In genomic region chr4:131694232-131694631, GRCm38 (mm10) we compare ENCODE assay signal across 11 mouse cellular contexts.
DNase-seq lines count a peak whose midpoint lies in the region; ATAC-seq and TF ChIP-seq lines count a peak whose summit lies in the region.
"Had no signal": no experiment of that assay in that cellular context is flagged by ENCODE, and none has a peak within 500 bp of the region (broad histone marks: within the 10 kb centered on the region; RNA-seq: fewer than 3 reads in every experiment).

No protein-coding gene starts in this region.

- no peaks in the 10 kb centered on the region for H3K9me3 ChIP-seq in forebrain, embryonic 10.5 days
- no peaks in the 10 kb centered on the region for H3K9me3 ChIP-seq in forebrain, embryonic 13.5 days (replicated peaks)
- H3K9me3 ChIP-seq in lung, postnatal 0 days (ENCODE audit: low read length): no peaks in the 10 kb centered on the region
- no peaks in the 10 kb centered on the region for H3K9me3 ChIP-seq in embryonic facial prominence, embryonic 11.5 days (replicated peaks; ENCODE audit: control insufficient read depth, low read length)
- H3K9me3 ChIP-seq: embryonic facial prominence, embryonic 13.5 days; midbrain, embryonic 12.5 days; stomach, embryonic 15.5 days had no signal

- H3K4me3 ChIP-seq in forebrain, embryonic 10.5 days: no peak overlapping the region
- no peak overlapping the region for H3K4me3 ChIP-seq in forebrain, embryonic 13.5 days
- no peak overlapping the region for H3K4me3 ChIP-seq in lung, postnatal 0 days (ENCODE audit: low read depth, low read length)
- H3K4me3 ChIP-seq in lung, adult 2 months (replicated peaks; ENCODE audit: extremely low read depth, low read depth, low read length): no peak overlapping the region
- H3K4me3 ChIP-seq in embryonic facial prominence, embryonic 11.5 days (ENCODE audit: low read depth, low read length): no peak overlapping the region
- H3K4me3 ChIP-seq: embryonic facial prominence, embryonic 13.5 days; midbrain, embryonic 12.5 days; stomach, embryonic 15.5 days had no signal

- no peak overlapping the region for H3K27ac ChIP-seq in forebrain, embryonic 10.5 days
- H3K27ac ChIP-seq in forebrain, embryonic 13.5 days: no peak overlapping the region
- no peak overlapping the region for H3K27ac ChIP-seq in lung, postnatal 0 days (ENCODE audit: low read length)
- H3K27ac ChIP-seq in embryonic facial prominence, embryonic 11.5 days (replicated peaks; ENCODE audit: low read depth, low read length): no peak overlapping the region
- H3K27ac ChIP-seq: embryonic facial prominence, embryonic 13.5 days; midbrain, embryonic 12.5 days; stomach, embryonic 15.5 days had no signal

- no peaks in the 10 kb centered on the region for H3K27me3 ChIP-seq in forebrain, embryonic 10.5 days (ENCODE audit: poor library complexity, severe bottlenecking)
- H3K27me3 ChIP-seq in forebrain, embryonic 13.5 days: no peaks in the 10 kb centered on the region
- no peaks in the 10 kb centered on the region for H3K27me3 ChIP-seq in lung, postnatal 0 days (replicated peaks; ENCODE audit: insufficient read depth, low read length)
- H3K27me3 ChIP-seq in embryonic facial prominence, embryonic 11.5 days (ENCODE audit: control insufficient read depth, insufficient read depth, low read length): no peaks in the 10 kb centered on the region
- no peaks in the 10 kb centered on the region; the same call in 1 of the 2 replicates for H3K27me3 ChIP-seq in splenic B cell, adult 2 months (ENCODE audit: control insufficient read depth, insufficient read depth, low read length, poor library complexity, severe bottlenecking)
- H3K27me3 ChIP-seq: embryonic facial prominence, embryonic 13.5 days; midbrain, embryonic 12.5 days; stomach, embryonic 15.5 days had no signal

- DNase-seq in forebrain, embryonic 10.5 days (ENCODE audit: extremely low spot score, low spot score): peak; percentile 62
- DNase-seq in lung, postnatal 0 days (ENCODE audit: low spot score): peak; percentile 5
- no peak for DNase-seq in lung, adult 2 months
- DNase-seq in embryonic facial prominence, embryonic 11.5 days (ENCODE audit: low spot score): peak; percentile 86
- peak; percentile 19 for DNase-seq in splenic B cell, adult 2 months (ENCODE audit: low read depth, low spot score)
- no peak for DNase-seq in adrenal gland, postnatal 14 days
- no peak for DNase-seq in left cerebral cortex, adult 9 months (ENCODE audit: low spot score in 2 of 2)

- H3K36me3 ChIP-seq in forebrain, embryonic 10.5 days (replicated peaks): no peaks in the 10 kb centered on the region
- no peaks in the 10 kb centered on the region for H3K36me3 ChIP-seq in forebrain, embryonic 13.5 days (ENCODE audit: poor library complexity, severe bottlenecking)
- no peaks in the 10 kb centered on the region for H3K36me3 ChIP-seq in lung, postnatal 0 days (ENCODE audit: insufficient read depth, low read length)
- no peaks in the 10 kb centered on the region for H3K36me3 ChIP-seq in embryonic facial prominence, embryonic 11.5 days (replicated peaks; ENCODE audit: control insufficient read depth, insufficient read depth, low read depth, low read length)
- H3K36me3 ChIP-seq in splenic B cell, adult 2 months (ENCODE audit: control insufficient read depth, insufficient read depth, low read length, poor library complexity, severe bottlenecking): no peaks in the 10 kb centered on the region
- H3K36me3 ChIP-seq: embryonic facial prominence, embryonic 13.5 days; midbrain, embryonic 12.5 days; stomach, embryonic 15.5 days had no signal

- no peak for TF ChIP-seq EP300 in lung, postnatal 0 days (IDR thresholded peaks at IDR 0.05)

- no peak overlapping the region for H3K9ac ChIP-seq in forebrain, embryonic 13.5 days
- H3K9ac ChIP-seq in lung, postnatal 0 days (replicated peaks; ENCODE audit: low read depth): no peak overlapping the region
- no peak overlapping the region for H3K9ac ChIP-seq in embryonic facial prominence, embryonic 11.5 days (replicated peaks; ENCODE audit: low read length)
- H3K9ac ChIP-seq: embryonic facial prominence, embryonic 13.5 days; midbrain, embryonic 12.5 days; stomach, embryonic 15.5 days had no signal

- H3K4me2 ChIP-seq in forebrain, embryonic 13.5 days: no peak overlapping the region
- H3K4me2 ChIP-seq in lung, postnatal 0 days (replicated peaks; ENCODE audit: low read depth, low read length): no peak overlapping the region
- H3K4me2 ChIP-seq in embryonic facial prominence, embryonic 11.5 days (ENCODE audit: low read depth, low read length): no peak overlapping the region
- H3K4me2 ChIP-seq: embryonic facial prominence, embryonic 13.5 days; midbrain, embryonic 12.5 days; stomach, embryonic 15.5 days had no signal

- TF ChIP-seq CTCF in lung, postnatal 0 days (IDR thresholded peaks at IDR 0.05): peak; percentile 63
- TF ChIP-seq CTCF in lung, adult 2 months (IDR thresholded peaks at IDR 0.05; ENCODE audit: insufficient read depth, low read length): no peak

- H3K4me1 ChIP-seq in forebrain, embryonic 10.5 days: no peaks in the 10 kb centered on the region; the same call in 1 of the 2 replicates
- H3K4me1 ChIP-seq in forebrain, embryonic 13.5 days: no peaks in the 10 kb centered on the region
- H3K4me1 ChIP-seq in lung, postnatal 0 days (ENCODE audit: insufficient read depth, low read depth, low read length): no peaks in the 10 kb centered on the region
- H3K4me1 ChIP-seq in lung, adult 2 months (ENCODE audit: control insufficient read depth, insufficient read depth, low read length): 0 out of 2 replicates have a peak, but pooled peaks cover 2% of the 10 kb centered on the region
- no peaks in the 10 kb centered on the region for H3K4me1 ChIP-seq in embryonic facial prominence, embryonic 11.5 days (ENCODE audit: control insufficient read depth, insufficient read depth, low read length)
- H3K4me1 ChIP-seq: embryonic facial prominence, embryonic 13.5 days; midbrain, embryonic 12.5 days had no signal

- TF ChIP-seq POLR2A in lung, adult 2 months (IDR thresholded peaks at IDR 0.05; ENCODE audit: borderline replicate concordance, extremely low read depth, low read depth, low read length): no peak

- WGBS in forebrain, embryonic 10.5 days: 3% methylated on average over 5 of the region's 5 CpGs
- WGBS in forebrain, embryonic 13.5 days: 7% methylated on average over 5 of the region's 5 CpGs
- WGBS in lung, postnatal 0 days: 13% methylated on average over 5 of the region's 5 CpGs
- WGBS in lung, adult 2 months: 17% methylated on average over 5 of the region's 5 CpGs
- WGBS in embryonic facial prominence, embryonic 11.5 days: 6% methylated on average over 5 of the region's 5 CpGs

- no peak for ATAC-seq in forebrain, embryonic 13.5 days
- no peak for ATAC-seq in lung, postnatal 0 days
- ATAC-seq in embryonic facial prominence, embryonic 11.5 days (replicated peaks; ENCODE audit: insufficient number of reproducible peaks, low FRiP score, low TSS enrichment, low read depth): no peak

Comparison
In these comparisons a context has a peak if more than half of its experiments do, and no peak if none do; other contexts are left out.
1. DNase-seq: peak in forebrain, embryonic 10.5 days (single experiment), lung, postnatal 0 days (single experiment), embryonic facial prominence, embryonic 11.5 days (single experiment) and splenic B cell, adult 2 months (single experiment); none in lung, adult 2 months (single experiment), adrenal gland, postnatal 14 days (single experiment) and left cerebral cortex, adult 9 months (0 of 2).